Mouse (Mus musculus): Measurements from ENCODE around the gene Tmem33.

Tmem33 gene

GRCm38 (mm10) chr5:67312522-67312851 lies 52.1 kb downstream of the Tmem33 start:
- no peak for DNase-seq (ENCODE audit: low read depth, low spot score)

- DNase-seq (ENCODE audit: low read depth, low spot score), result no peak
Observed at GRCm38 (mm10) chr5:67321656-67322268, 61.4 kb downstream of the Tmem33 start.

- DNase-seq (ENCODE audit: low read depth, low spot score), result no peak
Observed at GRCm38 (mm10) chr5:67324032-67324431, 63.7 kb downstream of the Tmem33 start.

- no peak for DNase-seq (ENCODE audit: low read depth, low spot score)
Observed at GRCm38 (mm10) chr5:67340811-67341210, 80.4 kb downstream of the Tmem33 start.
